Mouse (Mus musculus) kidney, adult 9 months (tissue): Measurements from ENCODE around the gene Cngb1.
"Not testable (repeated sequence)": the region's sequence is repeated elsewhere in the genome, so short reads cannot be mapped to it uniquely, and the experiment has no call there.

Experiments
- DNase-seq: peaks from one replicate; pipeline ENCODE4 v3.0.0; 2022

The Cngb1 gene

GRCm38 (mm10) chr8:95243853-95244252 is 62.5 kb downstream of the Cngb1 start:
- no peak for DNase-seq

GRCm38 (mm10) chr8:95242826-95243571 is 63.4 kb downstream of the Cngb1 start:
- DNase-seq = peak; percentile 33

- no peak for DNase-seq
These were observed 64.1 kb downstream of the Cngb1 start for GRCm38 (mm10) chr8:95242099-95242825.

- peak; percentile 81 for DNase-seq
These were observed 70.7 kb downstream of the Cngb1 start for GRCm38 (mm10) chr8:95235683-95236082.

- DNase-seq = not testable (repeated sequence)
These were observed 76.3 kb downstream of the Cngb1 start for GRCm38 (mm10) chr8:95230086-95230485.

- DNase-seq = no peak
These were observed 79.3 kb downstream of the Cngb1 start for GRCm38 (mm10) chr8:95227151-95227468.

GRCm38 (mm10) chr8:95226251-95227150 is 79.9 kb downstream of the Cngb1 start:
- DNase-seq = no peak

GRCm38 (mm10) chr8:95223969-95224368 is 82.4 kb downstream of the Cngb1 start:
- DNase-seq = no peak

GRCm38 (mm10) chr8:95221045-95221444 is 85.3 kb downstream of the Cngb1 start:
- no peak for DNase-seq

- no peak for DNase-seq
These were observed 85.8 kb downstream of the Cngb1 start for GRCm38 (mm10) chr8:95220571-95220998.

- DNase-seq = no peak
These were observed 86.8 kb downstream of the Cngb1 start for GRCm38 (mm10) chr8:95219623-95220022.

GRCm38 (mm10) chr8:95215709-95216360 is 90.5 kb downstream of the Cngb1 start:
- DNase-seq = peak; percentile 32

- peak; percentile 22 for DNase-seq
These were observed 96.5 kb downstream of the Cngb1 start for GRCm38 (mm10) chr8:95209924-95210323.

- no peak for DNase-seq
These were observed 100.4 kb downstream of the Cngb1 start for GRCm38 (mm10) chr8:95205946-95206345.

- DNase-seq = peak; percentile 82
These were observed 102.4 kb downstream of the Cngb1 start for GRCm38 (mm10) chr8:95204039-95204380.

GRCm38 (mm10) chr8:95203326-95204038 is 102.9 kb downstream of the Cngb1 start:
- no peak for DNase-seq

GRCm38 (mm10) chr8:95202649-95203275 is 103.6 kb downstream of the Cngb1 start, which contains the start of gene Kifc3:
Gene Kifc3, minus strand, starts transcription at chr8:95202812.
- peak; percentile 91 for DNase-seq

GRCm38 (mm10) chr8:95202056-95202570 is 104.3 kb downstream of the Cngb1 start:
- peak; percentile 50 for DNase-seq

- peak; percentile 17 for DNase-seq
These were observed 104.9 kb downstream of the Cngb1 start for GRCm38 (mm10) chr8:95201491-95201890.

GRCm38 (mm10) chr8:95200001-95200405 is 106.4 kb downstream of the Cngb1 start:
- peak; percentile 16 for DNase-seq

- no peak for DNase-seq
These were observed 110.7 kb downstream of the Cngb1 start for GRCm38 (mm10) chr8:95195728-95196127.
